Mouse (Mus musculus) E14TG2a.4 (cell line): ENCODE results near the gene Snrpc.

Experiments
- CTCF ChIP-seq: conservative IDR thresholded peaks from 2 replicates; pipeline ENCODE4 v1.5.1; 2014; ENCODE audit warnings: low read length
- POU5F1 ChIP-seq: IDR thresholded peaks from 2 replicates; pipeline ENCODE4 v1.6.1; 2014; ENCODE audit warnings: low read length, borderline replicate concordance

DNA sequence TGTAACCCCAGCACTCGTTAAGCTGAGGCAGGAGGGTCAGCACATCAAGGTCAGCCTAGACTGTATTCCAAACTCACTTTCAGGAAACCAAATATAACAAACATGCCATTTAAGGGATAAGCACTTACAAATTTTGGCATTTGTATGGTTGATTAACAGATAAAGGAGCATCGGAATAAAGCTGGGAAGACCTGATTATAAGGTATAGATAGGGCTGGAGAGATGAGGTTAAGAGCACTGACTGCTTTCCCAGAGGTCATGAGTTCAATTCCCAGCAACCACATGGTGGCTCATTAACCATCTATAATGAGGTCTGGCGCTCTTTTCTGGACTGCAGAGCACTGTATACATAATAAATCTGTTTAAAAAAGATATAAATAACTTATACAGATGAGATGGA, 35.6 kb downstream of the Snrpc start:
- TF ChIP-seq CTCF, result no peak
- TF ChIP-seq POU5F1, result no peak
